Mouse (Mus musculus) midbrain, embryonic 12.5 days (tissue): ENCODE data around the gene Spata48. TPM values are rescaled to one million over a fixed set of nuclear protein-coding genes. Genes with fewer than 3 reads are reported as not detected.

Experiments
- ATAC-seq: fragments of 200-750 bp; cut with Nextera tagmentation; 2 replicates; pipeline ENCODE4 v1.8.0; 2017; ENCODE audit warnings: low read depth, moderate TSS enrichment, moderate library complexity; ENCODE audit not compliant: low FRiP score
- H3K27ac ChIP-seq: fragments of 300-500 bp; sonication (generic); replicated peaks from 2 replicates; pipeline ENCODE4 v1.5.1; 2016; ENCODE audit warnings: mild to moderate bottlenecking
- H3K27me3 ChIP-seq: fragments of 300-500 bp; sonication (generic); 2 replicates; pipeline ENCODE4 v1.6.1; 2016; ENCODE audit warnings: mild to moderate bottlenecking
- H3K36me3 ChIP-seq: fragments of 300-500 bp; sonication (generic); 2 replicates; pipeline ENCODE4 v1.6.1; 2016
- H3K4me1 ChIP-seq: fragments of 300-500 bp; sonication (generic); 2 replicates; pipeline ENCODE4 v1.6.1; 2016
- H3K4me2 ChIP-seq: fragments of 300-500 bp; sonication (generic); replicated peaks from 2 replicates; pipeline ENCODE4 v1.6.1; 2016; ENCODE audit warnings: mild to moderate bottlenecking, moderate library complexity
- H3K4me3 ChIP-seq: fragments of 300-500 bp; sonication (generic); 2 replicates; pipeline ENCODE4 v1.5.1; 2016; ENCODE audit warnings: mild to moderate bottlenecking
- H3K9ac ChIP-seq: fragments of 300-500 bp; sonication (generic); replicated peaks from 2 replicates; pipeline ENCODE4 v1.6.1; 2016; ENCODE audit warnings: mild to moderate bottlenecking, moderate library complexity
- H3K9me3 ChIP-seq: fragments of 300-500 bp; sonication (generic); 2 replicates; pipeline ENCODE4 v1.6.1; 2016; ENCODE audit warnings: mild to moderate bottlenecking
- WGBS: fragments of 180-500 bp; shearing (Covaris S2); methylation state at CpG from one replicate; pipeline ENCODE4 v1.1.7; 2016; 5-methylcytosine and 5-hydroxymethylcytosine counted together
- polyA plus RNA-seq: library from polyadenylated mRNA; unstranded; fragments of >200 nt; fragmentation: Nextera tagmentation; extraction: Ambion mirVana; gene quantifications from 2 replicates; pipeline ENCODE4 v1.2.1, GENCODE M21; 2016

Spata48 gene
- polyA plus RNA-seq, 1 experiment from 2014 or later, result 2.3 TPM

- H3K4me3 ChIP-seq, result no peak overlapping the region
- H3K4me1 ChIP-seq, result no peaks in the 10 kb centered on the region
- WGBS, result 38% methylated on average over 2 of the region's 2 CpGs
- no peaks in the 10 kb centered on the region for H3K36me3 ChIP-seq
- H3K9ac ChIP-seq, result no peak overlapping the region
- no peaks in the 10 kb centered on the region for H3K27me3 ChIP-seq
- H3K4me2 ChIP-seq, result no peak overlapping the region
- H3K27ac ChIP-seq, result no peak overlapping the region
- no peaks in the 10 kb centered on the region for H3K9me3 ChIP-seq
- ATAC-seq, result no peak
Measured at GRCm38 (mm10) chr11:11512056-11512455, 50.2 kb downstream of the Spata48 start.

DNA sequence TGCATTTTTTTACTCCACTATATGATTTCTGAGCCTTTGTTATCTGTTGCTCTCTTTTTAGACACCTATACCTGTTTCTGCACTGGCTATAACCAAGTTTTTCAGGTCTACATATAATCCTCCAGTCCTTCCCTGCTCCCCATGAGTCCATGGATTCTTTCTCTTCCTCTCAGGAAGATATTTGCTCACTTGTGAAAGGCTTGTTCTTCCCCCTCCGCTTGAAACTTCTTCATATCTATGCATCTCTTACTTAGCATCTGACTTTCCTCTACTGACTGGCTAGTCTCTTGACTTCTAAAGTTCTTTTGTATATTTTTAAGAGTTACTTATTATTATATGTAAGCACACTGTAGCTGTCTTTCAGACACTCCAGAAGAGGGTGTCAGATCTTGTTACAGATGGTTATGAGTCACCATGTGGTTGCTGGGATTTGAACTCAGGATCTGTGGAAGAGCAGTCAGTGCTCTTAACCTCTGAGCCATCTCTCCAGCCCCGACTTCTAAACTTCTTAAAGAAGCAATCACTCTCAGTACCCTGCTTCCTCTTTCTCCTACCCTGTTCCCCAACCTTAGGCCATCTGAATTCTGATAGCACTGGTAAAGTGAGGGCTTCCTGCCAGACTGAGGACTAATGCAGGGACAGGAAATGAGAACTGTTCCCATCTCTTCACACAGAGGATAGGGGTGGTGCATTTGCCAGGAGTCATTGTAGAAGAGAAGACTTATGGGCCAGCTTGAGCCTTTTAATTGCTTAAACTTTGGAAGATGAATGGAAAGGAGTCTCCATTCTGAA, 51.3 kb downstream of the Spata48 start:
- H3K4me1 ChIP-seq, result no peaks in the 10 kb centered on the region
- H3K36me3 ChIP-seq, result no peaks in the 10 kb centered on the region
- no peak for ATAC-seq
- H3K4me2 ChIP-seq, result no peak overlapping the region
- no peak overlapping the region for H3K9ac ChIP-seq
- H3K27ac ChIP-seq, result no peak overlapping the region
- no peaks in the 10 kb centered on the region for H3K27me3 ChIP-seq
- no peaks in the 10 kb centered on the region for H3K9me3 ChIP-seq
- 74% methylated on average over 2 of the region's 2 CpGs for WGBS
- H3K4me3 ChIP-seq, result no peak overlapping the region

DNA sequence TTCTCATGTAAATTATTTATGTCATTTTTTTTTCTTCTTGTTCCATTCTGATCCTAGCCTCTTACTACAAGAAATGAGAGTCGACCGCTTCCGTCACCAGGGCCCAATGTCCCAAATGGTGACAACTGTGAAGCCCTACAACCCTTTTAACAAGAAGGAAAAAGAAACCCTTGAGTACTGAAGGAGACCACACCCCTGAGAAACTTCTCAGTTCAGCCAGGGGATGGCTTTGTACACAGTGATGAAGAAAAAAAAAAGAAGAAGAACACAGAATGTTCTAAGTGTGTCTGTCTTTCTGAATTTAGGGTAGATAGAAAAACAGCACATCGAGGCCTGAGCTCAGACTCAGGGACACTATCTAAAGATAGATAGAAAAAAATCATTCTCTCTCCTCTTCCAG, 53.0 kb downstream of the Spata48 start:
- no peak for ATAC-seq
- 94% methylated on average over 4 of the region's 4 CpGs for WGBS

GRCm38 (mm10) chr11:11517781-11518435, 56.0 kb downstream of the Spata48 start:
- no peak for ATAC-seq
- 89% methylated on average over 1 of the region's 1 CpGs for WGBS

More for the DNA sequence above, 53.0 kb downstream of the Spata48 start:
- Histone ChIP-seq H3K27me3 (no peaks in the 10 kb centered on the region), H3K9me3 (no peaks in the 10 kb centered on the region), H3K9ac (no peak overlapping the region), H3K4me1 (no peaks in the 10 kb centered on the region), H3K27ac (no peak overlapping the region), H3K36me3 (no peaks in the 10 kb centered on the region), H3K4me2 (no peak overlapping the region), H3K4me3 (no peak overlapping the region)

GRCm38 (mm10) chr11:11519255-11520243, 57.7 kb downstream of the Spata48 start:
- no peak for ATAC-seq
- Histone ChIP-seq H3K4me1 (no peaks in the 10 kb centered on the region), H3K4me2 (no peak overlapping the region), H3K4me3 (no peak overlapping the region), H3K27ac (no peak overlapping the region), H3K9ac (no peak overlapping the region), H3K9me3 (no peaks in the 10 kb centered on the region), H3K36me3 (no peaks in the 10 kb centered on the region), H3K27me3 (no peaks in the 10 kb centered on the region)
- 86% methylated on average over 10 of the region's 10 CpGs for WGBS

More at GRCm38 (mm10) chr11:11517781-11518435, 56.0 kb downstream of the Spata48 start:
- Histone ChIP-seq H3K27me3 (no peaks in the 10 kb centered on the region), H3K4me3 (no peak overlapping the region), H3K4me1 (no peaks in the 10 kb centered on the region), H3K9ac (no peak overlapping the region), H3K36me3 (no peaks in the 10 kb centered on the region), H3K9me3 (no peaks in the 10 kb centered on the region), H3K27ac (no peak overlapping the region), H3K4me2 (no peak overlapping the region)

DNA sequence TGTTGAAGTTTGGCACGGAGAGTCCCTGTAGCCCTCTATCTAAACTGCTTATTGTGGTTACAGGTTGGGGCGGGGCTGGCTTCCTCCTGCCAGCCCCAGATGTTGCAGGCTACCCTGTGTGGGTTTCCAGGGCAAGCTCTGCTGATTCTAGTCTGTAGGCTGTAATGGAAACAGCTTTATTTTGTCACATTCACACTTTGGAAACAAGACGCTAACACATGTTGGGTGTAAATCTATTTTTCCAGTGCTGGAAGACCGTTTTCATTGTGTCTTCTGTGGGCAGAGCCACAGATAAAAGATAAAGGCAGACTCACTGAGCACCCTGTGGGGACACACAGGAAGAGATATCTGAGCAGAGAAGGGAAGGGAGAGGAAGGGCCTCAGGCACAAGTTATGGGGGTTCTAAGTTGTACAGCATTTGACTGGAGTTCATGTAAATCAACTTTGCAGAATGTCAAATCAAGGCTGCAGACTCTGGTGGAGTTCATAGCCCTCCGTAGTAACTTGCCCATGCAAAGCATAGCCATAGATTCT, 60.1 kb downstream of the Spata48 start:
- no peaks in the 10 kb centered on the region for H3K9me3 ChIP-seq
- no peaks in the 10 kb centered on the region for H3K36me3 ChIP-seq
- H3K27ac ChIP-seq, result no peak overlapping the region
- H3K4me3 ChIP-seq, result no peak overlapping the region
- H3K9ac ChIP-seq, result no peak overlapping the region
- no peaks in the 10 kb centered on the region for H3K27me3 ChIP-seq
- no peaks in the 10 kb centered on the region for H3K4me1 ChIP-seq
- H3K4me2 ChIP-seq, result no peak overlapping the region
- no peak for ATAC-seq
- 82% methylated on average over 5 of the region's 5 CpGs for WGBS

- WGBS, result 84% methylated on average over 11 of the region's 11 CpGs
- no peak overlapping the region for H3K4me3 ChIP-seq
- H3K27ac ChIP-seq, result no peak overlapping the region
- no peaks in the 10 kb centered on the region for H3K27me3 ChIP-seq
- H3K4me2 ChIP-seq, result no peak overlapping the region
- no peak overlapping the region for H3K9ac ChIP-seq
- H3K36me3 ChIP-seq, result no peaks in the 10 kb centered on the region
- no peaks in the 10 kb centered on the region for H3K4me1 ChIP-seq
- no peak for ATAC-seq
- no peaks in the 10 kb centered on the region for H3K9me3 ChIP-seq
Measured at GRCm38 (mm10) chr11:11528760-11529159, 66.9 kb downstream of the Spata48 start.

- no peak for ATAC-seq
- H3K36me3 ChIP-seq, result no peaks in the 10 kb centered on the region
- H3K4me1 ChIP-seq, result no peaks in the 10 kb centered on the region
- no peak overlapping the region for H3K27ac ChIP-seq
- no peak overlapping the region for H3K4me2 ChIP-seq
- H3K4me3 ChIP-seq, result no peak overlapping the region
- H3K27me3 ChIP-seq, result no peaks in the 10 kb centered on the region
- H3K9ac ChIP-seq, result no peak overlapping the region
- no peaks in the 10 kb centered on the region for H3K9me3 ChIP-seq
- WGBS, result 83% methylated on average over 6 of the region's 6 CpGs
Measured at GRCm38 (mm10) chr11:11529165-11529564, 67.3 kb downstream of the Spata48 start.

DNA sequence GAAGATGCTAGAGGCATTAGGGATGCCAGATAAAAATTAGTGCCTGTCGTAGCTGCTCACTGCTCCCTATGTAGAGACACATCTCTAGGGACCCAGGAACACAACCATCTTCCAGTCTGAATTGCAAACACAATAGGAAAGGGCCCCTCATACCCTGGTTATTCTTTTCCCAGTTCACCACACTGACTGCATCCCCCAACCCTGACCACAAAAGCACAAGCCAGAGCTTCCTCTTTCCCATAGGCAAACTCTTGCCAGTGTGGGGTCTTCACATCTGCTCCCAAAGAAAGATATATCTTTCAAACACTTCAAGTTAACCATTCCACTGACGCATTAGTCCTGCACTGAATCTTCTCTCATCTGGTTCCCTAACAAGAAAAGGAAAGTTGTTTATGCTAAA, 68.2 kb downstream of the Spata48 start:
- ATAC-seq, result no peak
- H3K36me3 ChIP-seq, result no peaks in the 10 kb centered on the region
- 92% methylated on average over 2 of the region's 2 CpGs for WGBS
- no peaks in the 10 kb centered on the region for H3K9me3 ChIP-seq
- H3K27ac ChIP-seq, result no peak overlapping the region
- no peak overlapping the region for H3K4me2 ChIP-seq
- no peak overlapping the region for H3K4me3 ChIP-seq
- no peaks in the 10 kb centered on the region for H3K4me1 ChIP-seq
- no peaks in the 10 kb centered on the region for H3K27me3 ChIP-seq
- H3K9ac ChIP-seq, result no peak overlapping the region

DNA sequence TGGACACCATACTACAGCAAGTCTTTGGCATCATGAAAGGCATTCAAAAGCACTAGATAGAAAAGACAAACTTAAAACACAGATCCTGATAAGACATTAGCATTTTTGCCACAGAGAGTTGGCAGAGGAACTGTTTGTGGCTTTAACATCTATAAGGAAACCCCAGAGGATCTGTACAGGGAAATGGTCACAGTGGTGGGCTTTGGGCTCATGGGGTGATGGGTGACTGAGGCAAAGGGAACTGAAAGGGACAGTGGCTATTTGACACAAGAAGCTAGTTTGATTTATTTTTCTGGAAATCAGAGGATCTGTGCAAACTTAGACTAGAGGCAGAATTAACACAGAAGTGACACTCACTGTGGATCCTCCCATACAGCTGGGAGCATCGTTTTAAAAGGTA, 74.4 kb downstream of the Spata48 start:
- Histone ChIP-seq H3K4me3 (no peak overlapping the region), H3K27me3 (no peaks in the 10 kb centered on the region), H3K36me3 (no peaks in the 10 kb centered on the region), H3K9me3 (no peaks in the 10 kb centered on the region), H3K4me2 (no peak overlapping the region), H3K9ac (no peak overlapping the region), H3K4me1 (no peaks in the 10 kb centered on the region), H3K27ac (no peak overlapping the region)
- 87% methylated on average over 1 of the region's 1 CpGs for WGBS
- no peak for ATAC-seq

- Histone ChIP-seq H3K4me3 (no peak overlapping the region), H3K27me3 (no peaks in the 10 kb centered on the region), H3K9ac (no peak overlapping the region), H3K27ac (no peak overlapping the region), H3K4me1 (no peaks in the 10 kb centered on the region), H3K9me3 (no peaks in the 10 kb centered on the region), H3K36me3 (no peaks in the 10 kb centered on the region), H3K4me2 (no peak overlapping the region)
- no peak for ATAC-seq
- WGBS, result 94% methylated on average over 3 of the region's 3 CpGs
Measured at GRCm38 (mm10) chr11:11545948-11546347, 84.1 kb downstream of the Spata48 start.
